Mouse (Mus musculus): ENCODE results near the gene Tmcc3.

The Tmcc3 gene

GRCm38 (mm10) chr10:94332358-94333137 is 20.8 kb downstream of the Tmcc3 start:
- no peak for DNase-seq (ENCODE audit: low read depth, low spot score)

- DNase-seq (ENCODE audit: low read depth, low spot score): no peak
Observed at GRCm38 (mm10) chr10:94333328-94333727, 21.6 kb downstream of the Tmcc3 start.

- no peak for DNase-seq (ENCODE audit: low read depth, low spot score)
Observed at GRCm38 (mm10) chr10:94335047-94335446, 23.3 kb downstream of the Tmcc3 start.

- DNase-seq (ENCODE audit: low read depth, low spot score): no peak
Observed at GRCm38 (mm10) chr10:94336071-94336470, 24.3 kb downstream of the Tmcc3 start.

- DNase-seq (ENCODE audit: low read depth, low spot score): no peak
Observed at GRCm38 (mm10) chr10:94341501-94341900, 29.8 kb downstream of the Tmcc3 start.

- no peak for DNase-seq (ENCODE audit: low read depth, low spot score)
Observed at GRCm38 (mm10) chr10:94342256-94342655, 30.5 kb downstream of the Tmcc3 start.

- DNase-seq (ENCODE audit: low read depth, low spot score): peak; percentile 75
Observed at GRCm38 (mm10) chr10:94343581-94343980, 31.8 kb downstream of the Tmcc3 start.

GRCm38 (mm10) chr10:94344631-94345417 is 33.1 kb downstream of the Tmcc3 start:
- DNase-seq (ENCODE audit: low read depth, low spot score): no peak

- no peak for DNase-seq (ENCODE audit: low read depth, low spot score)
Observed at GRCm38 (mm10) chr10:94345509-94346252, 33.9 kb downstream of the Tmcc3 start.

- DNase-seq (ENCODE audit: low read depth, low spot score): no peak
Observed at GRCm38 (mm10) chr10:94346596-94346995, 34.8 kb downstream of the Tmcc3 start.

- no peak for DNase-seq (ENCODE audit: low read depth, low spot score)
Observed at GRCm38 (mm10) chr10:94347296-94347695, 35.5 kb downstream of the Tmcc3 start.

- no peak for DNase-seq (ENCODE audit: low read depth, low spot score)
Observed at GRCm38 (mm10) chr10:94347959-94348358, 36.2 kb downstream of the Tmcc3 start.

GRCm38 (mm10) chr10:94350207-94350606 is 38.5 kb downstream of the Tmcc3 start:
- peak; percentile 24 for DNase-seq (ENCODE audit: low read depth, low spot score)

- DNase-seq (ENCODE audit: low read depth, low spot score): peak; percentile 64
Observed at GRCm38 (mm10) chr10:94350896-94351661, 39.3 kb downstream of the Tmcc3 start.

- no peak for DNase-seq (ENCODE audit: low read depth, low spot score)
Observed at GRCm38 (mm10) chr10:94352172-94352876, 40.6 kb downstream of the Tmcc3 start.

- DNase-seq (ENCODE audit: low read depth, low spot score): no peak
Observed at GRCm38 (mm10) chr10:94352877-94353853, 41.4 kb downstream of the Tmcc3 start.

GRCm38 (mm10) chr10:94354005-94354404 is 42.3 kb downstream of the Tmcc3 start:
- no peak for DNase-seq (ENCODE audit: low read depth, low spot score)

GRCm38 (mm10) chr10:94354427-94354826 is 42.7 kb downstream of the Tmcc3 start:
- DNase-seq (ENCODE audit: low read depth, low spot score): no peak

GRCm38 (mm10) chr10:94356504-94357169 is 44.9 kb downstream of the Tmcc3 start:
- peak; percentile 29 for DNase-seq (ENCODE audit: low read depth, low spot score)
